9 mouse cellular contexts compared by ENCODE assay signal in the genomic region with DNA sequence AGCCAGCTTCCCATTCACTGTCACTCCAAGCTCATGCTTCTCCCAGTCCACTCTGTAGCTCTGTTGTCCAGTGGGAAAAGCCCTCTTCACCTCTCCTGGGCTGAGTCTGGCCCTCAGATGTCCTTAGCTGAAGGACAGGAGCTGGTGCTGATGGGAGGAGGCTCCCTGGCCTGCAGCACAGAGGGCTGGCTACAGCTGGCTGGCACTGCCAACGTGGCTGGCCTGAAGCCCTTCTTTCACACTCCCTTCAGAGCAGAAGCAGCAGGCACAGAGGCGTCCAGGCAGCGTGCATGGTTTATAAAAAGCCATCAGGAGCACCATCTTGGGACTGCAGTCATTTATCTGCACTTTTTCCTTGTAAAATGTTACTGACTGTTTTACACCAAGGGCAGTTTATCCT. TPM values are rescaled to one million over a fixed set of nuclear protein-coding genes. Genes with fewer than 3 reads are reported as not detected.
DNase-seq lines count a peak whose midpoint lies in the region; ATAC-seq lines count a peak whose summit lies in the region.
"Had no signal": no experiment of that assay in that cellular context is flagged by ENCODE, and none has a peak within 500 bp of the region (broad histone marks: within the 10 kb centered on the region; RNA-seq: fewer than 3 reads in every experiment).

No protein-coding gene starts in this region.

- H3K27ac ChIP-seq in midbrain, embryonic 16.5 days (ENCODE audit: low read length) = no peak overlapping the region
- H3K27ac ChIP-seq in midbrain, embryonic 14.5 days (replicated peaks; ENCODE audit: low read depth, low read length) = no peak overlapping the region

- H3K27me3 ChIP-seq in midbrain, embryonic 16.5 days (ENCODE audit: control insufficient read depth, insufficient read depth, low read depth, low read length) = no peaks in the 10 kb centered on the region; the same call in 1 of the 2 replicates
- H3K27me3 ChIP-seq in midbrain, embryonic 14.5 days (ENCODE audit: control insufficient read depth, insufficient read depth, low read length) = no peaks in the 10 kb centered on the region

- WGBS in midbrain, embryonic 16.5 days = 60% methylated on average over 3 of the region's 3 CpGs
- WGBS in midbrain, embryonic 14.5 days = 75% methylated on average over 3 of the region's 3 CpGs

- H3K36me3 ChIP-seq in midbrain, embryonic 16.5 days (ENCODE audit: control insufficient read depth, insufficient read depth, low read length) = no peaks in the 10 kb centered on the region
- no peaks in the 10 kb centered on the region for H3K36me3 ChIP-seq in midbrain, embryonic 14.5 days (ENCODE audit: control insufficient read depth, insufficient read depth, low read length)

- H3K4me1 ChIP-seq in midbrain, embryonic 16.5 days (ENCODE audit: control insufficient read depth, insufficient read depth, low read length) = no peaks in the 10 kb centered on the region
- H3K4me1 ChIP-seq in midbrain, embryonic 14.5 days (ENCODE audit: control insufficient read depth, insufficient read depth, low read length) = no peaks in the 10 kb centered on the region

- H3K4me2 ChIP-seq in midbrain, embryonic 16.5 days (ENCODE audit: low read length) = no peak overlapping the region
- no peak overlapping the region for H3K4me2 ChIP-seq in midbrain, embryonic 14.5 days (ENCODE audit: low read length)

- DNase-seq in adrenal gland, postnatal 25 days = peak; percentile 13
- DNase-seq in adrenal gland, adult 2 months = no peak
- DNase-seq in midbrain, embryonic 14.5 days = no peak
- peak; percentile 33 to 72 for DNase-seq in kidney, postnatal 25 days
- peak; percentile 25 to 36 for DNase-seq in right cerebral cortex, postnatal 36 days (ENCODE audit: low spot score in 2 of 2)
- DNase-seq in thymus, adult 18-20 months = no peak

- ATAC-seq in midbrain, embryonic 16.5 days = peak; percentile 42; the same call in 1 of the 2 replicates
- ATAC-seq in midbrain, embryonic 14.5 days (ENCODE audit: low FRiP score, low TSS enrichment) = no peak
- ATAC-seq in erythroblast, adult 5-6 weeks (replicated peaks; ENCODE audit: low FRiP score, poor library complexity, severe bottlenecking) = no peak

- no peaks in the 10 kb centered on the region for H3K9me3 ChIP-seq in midbrain, embryonic 16.5 days (replicated peaks; ENCODE audit: control insufficient read depth, low read length, poor library complexity, severe bottlenecking)
- H3K9me3 ChIP-seq in midbrain, embryonic 14.5 days (ENCODE audit: control insufficient read depth, low read length) = 0 out of 2 replicates have a peak, but pooled peaks cover 3% of the 10 kb centered on the region

- no peak overlapping the region for H3K4me3 ChIP-seq in midbrain, embryonic 16.5 days (ENCODE audit: low read depth, low read length)
- no peak overlapping the region for H3K4me3 ChIP-seq in midbrain, embryonic 14.5 days (replicated peaks; ENCODE audit: low read depth, low read length)

- no peak overlapping the region for H3K9ac ChIP-seq in midbrain, embryonic 16.5 days (ENCODE audit: low read depth, low read length)
- H3K9ac ChIP-seq in midbrain, embryonic 14.5 days (replicated peaks; ENCODE audit: low read length) = no peak overlapping the region

RNA-seq across cellular contexts. Expression of gene Olfm4, which starts 13.7 kb away (rescaled TPM):
- total RNA-seq in adrenal gland, postnatal 25 days (2021) = not detected in 2 replicates
- not detected for total RNA-seq in adrenal gland, adult 2 months (2021)
- polyA plus RNA-seq in adrenal gland, adult 2 months (2012; rRNA removed) = not detected in 2 replicates
- 1.0 and 1.6 TPM in 2 replicates for polyA plus RNA-seq in midbrain, embryonic 16.5 days (2015; fragmentation: Nextera tagmentation; extraction: Ambion mirVana)
- polyA plus RNA-seq in midbrain, embryonic 14.5 days (2014; fragmentation: Nextera tagmentation; extraction: Ambion mirVana) = 0.89 and 0.98 TPM in 2 replicates
- 12.7 and 26.7 TPM in 2 replicates for total RNA-seq in erythroblast, adult 5-6 weeks (2015; ENCODE audit: low replicate concordance)
- 13.9 TPM in 2 replicates for total RNA-seq in erythroblast, adult 5-6 weeks (2017; ENCODE audit: low replicate concordance)
- polyA plus RNA-seq: testis, adult 2 months had no signal

Comparison
In these comparisons a context has a peak if more than half of its experiments do, and no peak if none do; other contexts are left out.
1. DNase-seq: peak in adrenal gland, postnatal 25 days (single experiment), kidney, postnatal 25 days (2 of 2) and right cerebral cortex, postnatal 36 days (2 of 2); none in adrenal gland, adult 2 months (single experiment), midbrain, embryonic 14.5 days (single experiment) and thymus, adult 18-20 months (0 of 2).
2. RNA of gene Olfm4, which starts 13.7 kb away (total RNA-seq): 12.7 to 26.7 TPM in erythroblast, adult 5-6 weeks; not detected in adrenal gland, adult 2 months and not detected in adrenal gland, postnatal 25 days; every median in the first group is over 10 times any median in the second.